Mouse (Mus musculus): Measurements from ENCODE around the gene Gm10058.
"Not testable (repeated sequence)": the region's sequence is repeated elsewhere in the genome, so short reads cannot be mapped to it uniquely, and the experiment has no call there.

Gm10058 gene

DNA sequence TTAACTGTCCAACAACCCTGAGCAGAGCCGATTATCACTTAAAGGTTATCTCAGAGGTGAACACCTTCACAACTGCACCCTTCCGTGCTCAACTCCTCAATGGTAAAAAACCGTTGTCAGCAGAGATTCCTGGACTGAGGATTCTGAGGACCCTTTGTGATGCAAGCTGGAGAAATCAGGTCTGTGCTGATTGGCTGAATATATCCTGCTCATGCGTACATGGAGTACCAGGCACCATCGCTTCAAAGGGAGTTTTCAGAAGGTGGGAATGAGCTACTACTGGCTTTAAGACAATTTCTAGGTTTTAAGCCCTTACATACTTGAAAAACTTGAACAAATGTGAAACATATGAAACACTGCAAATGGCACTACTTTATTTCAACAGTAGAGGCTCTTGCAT, at the start of gene Gm10058:
Gene Gm10058, minus strand, starts transcription at position 101 of the 400 bp plus-strand sequence.
- DNase-seq: not testable (repeated sequence)

Data from B cell, adult 2 months (primary cell).